Mouse (Mus musculus) activated CD4-positive, CD25-positive, alpha-beta regulatory T cell, adult 4 months (primary cell): ENCODE data around the gene Dnmt3a. TPM values are rescaled to one million over a fixed set of nuclear protein-coding genes. Genes with fewer than 3 reads are reported as not detected.

ENCODE experiments used
- ATAC-seq: one replicate; pipeline ENCODE4 v1.8.0; 2017
- polyA plus RNA-seq, 2 experiments: library from polyadenylated mRNA; unstranded; fragments of 100-300 nt; shearing (Covaris generic); gene quantifications; one replicate each; pipeline ENCODE4 v1.2.1; 2017

The Dnmt3a gene
- polyA plus RNA-seq, 2 experiments from 2014 or later, result 17.9 to 22.9 TPM

DNA sequence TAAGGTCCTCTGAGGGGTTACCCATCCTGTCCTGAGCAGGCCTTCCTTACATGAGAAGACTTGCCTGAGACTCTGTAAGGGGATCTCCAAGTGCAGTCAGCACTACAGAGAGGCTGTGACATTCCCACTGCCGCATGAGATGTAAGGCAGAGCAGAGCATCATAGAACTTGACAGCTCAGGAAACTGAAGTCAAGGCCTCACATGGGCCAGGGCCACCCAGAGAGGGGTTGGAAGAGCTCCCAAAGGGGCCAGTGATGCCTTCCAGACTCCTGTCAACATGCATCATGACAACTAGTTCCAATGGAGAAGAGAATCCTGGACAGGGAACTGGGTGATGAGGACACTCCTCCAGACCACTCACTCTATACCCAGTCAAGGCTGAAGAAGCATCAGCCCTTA is 18.3 kb upstream of the Dnmt3a start:
- ATAC-seq, result no peak

- no peak for ATAC-seq
Observed at GRCm38 (mm10) chr12:3788421-3789051, 17.3 kb upstream of the Dnmt3a start.

- ATAC-seq, result no peak
Observed at GRCm38 (mm10) chr12:3789626-3790185, 16.1 kb upstream of the Dnmt3a start.

DNA sequence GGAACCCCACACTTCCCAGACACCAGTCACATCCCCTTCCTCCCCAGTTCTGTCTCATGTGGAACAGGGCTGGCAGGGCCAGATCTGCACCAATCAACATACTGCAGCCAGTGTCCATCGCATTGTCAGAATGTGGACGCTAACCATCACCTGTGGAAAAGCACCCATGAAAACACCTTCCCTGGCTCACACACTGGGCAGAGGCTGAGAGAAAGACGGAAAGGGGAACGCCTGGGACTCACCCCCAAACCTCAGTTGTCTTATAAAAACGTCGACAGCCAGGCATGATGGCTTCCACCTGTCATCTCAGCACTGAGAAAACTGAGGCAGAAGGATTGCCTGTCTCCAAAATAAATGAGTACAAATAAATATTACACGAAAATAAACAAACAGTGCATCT is 14.6 kb upstream of the Dnmt3a start:
- peak; percentile 11 for ATAC-seq

DNA sequence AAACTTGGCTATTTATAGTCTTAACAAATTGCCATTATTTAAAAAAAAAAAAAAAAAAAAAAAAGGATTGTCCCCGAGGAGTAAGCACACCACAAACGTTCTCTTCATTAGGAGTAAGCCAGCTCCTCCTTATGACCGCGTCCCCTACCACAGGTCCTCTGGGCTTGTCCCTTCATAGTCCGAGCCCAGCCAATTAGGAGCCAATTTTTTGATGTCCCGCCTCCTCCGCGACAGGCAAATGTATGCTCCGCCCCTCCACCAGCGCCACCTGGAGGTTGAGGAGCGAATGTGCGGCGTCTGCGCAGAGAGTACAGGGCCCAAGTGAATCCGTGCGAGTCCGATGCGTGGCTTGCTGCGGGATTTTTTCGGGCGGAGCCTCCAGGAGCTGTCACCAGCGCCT is 14.1 kb upstream of the Dnmt3a start:
- ATAC-seq, result peak; percentile 96

- no peak for ATAC-seq
Observed at GRCm38 (mm10) chr12:3792248-3792647, 13.6 kb upstream of the Dnmt3a start.

DNA sequence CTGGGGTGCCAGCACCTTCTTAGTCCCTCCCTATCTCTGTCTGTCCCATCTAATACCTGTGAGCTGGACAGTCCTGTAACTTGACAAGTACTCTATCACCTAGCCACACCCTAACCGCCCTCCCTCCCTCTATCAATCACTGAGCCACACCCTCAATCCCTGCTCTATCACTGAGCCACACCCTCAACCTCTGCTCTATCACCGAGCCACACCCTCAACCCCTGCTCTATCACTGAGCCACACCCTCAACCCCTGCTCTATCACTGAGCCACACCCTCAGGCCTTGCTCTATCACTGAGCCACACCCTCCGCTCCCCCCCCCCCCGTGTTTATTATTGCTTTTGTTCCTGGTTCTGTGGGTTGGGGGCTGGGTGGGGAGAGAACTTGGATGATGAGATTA is 10.2 kb upstream of the Dnmt3a start:
- no peak for ATAC-seq

DNA sequence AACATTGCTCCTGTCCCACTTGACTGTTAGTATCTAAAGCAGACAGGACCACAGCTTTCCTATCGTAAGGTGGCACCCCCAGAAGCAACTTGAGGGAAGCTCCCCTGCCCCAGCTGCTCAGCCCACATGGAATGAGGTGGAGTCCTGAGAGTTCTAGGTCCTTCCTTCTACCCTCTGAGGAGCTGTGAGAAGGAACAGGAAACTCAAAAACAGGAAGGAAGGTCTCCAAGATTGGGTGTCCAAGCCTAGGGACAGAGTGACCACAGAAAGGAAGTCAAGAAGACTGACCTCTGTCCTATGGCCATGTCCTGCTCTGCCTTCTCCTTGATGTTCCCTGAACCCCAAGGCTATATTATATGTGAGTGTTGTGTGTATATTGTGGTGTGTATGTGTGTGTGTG is 6.3 kb upstream of the Dnmt3a start:
- no peak for ATAC-seq

- ATAC-seq, result peak; percentile 90
Observed at GRCm38 (mm10) chr12:3806271-3806684, 471 bp downstream of the Dnmt3a start.

GRCm38 (mm10) chr12:3806703-3807547 is 1.1 kb downstream of the Dnmt3a start:
- peak; percentile 30 for ATAC-seq

DNA sequence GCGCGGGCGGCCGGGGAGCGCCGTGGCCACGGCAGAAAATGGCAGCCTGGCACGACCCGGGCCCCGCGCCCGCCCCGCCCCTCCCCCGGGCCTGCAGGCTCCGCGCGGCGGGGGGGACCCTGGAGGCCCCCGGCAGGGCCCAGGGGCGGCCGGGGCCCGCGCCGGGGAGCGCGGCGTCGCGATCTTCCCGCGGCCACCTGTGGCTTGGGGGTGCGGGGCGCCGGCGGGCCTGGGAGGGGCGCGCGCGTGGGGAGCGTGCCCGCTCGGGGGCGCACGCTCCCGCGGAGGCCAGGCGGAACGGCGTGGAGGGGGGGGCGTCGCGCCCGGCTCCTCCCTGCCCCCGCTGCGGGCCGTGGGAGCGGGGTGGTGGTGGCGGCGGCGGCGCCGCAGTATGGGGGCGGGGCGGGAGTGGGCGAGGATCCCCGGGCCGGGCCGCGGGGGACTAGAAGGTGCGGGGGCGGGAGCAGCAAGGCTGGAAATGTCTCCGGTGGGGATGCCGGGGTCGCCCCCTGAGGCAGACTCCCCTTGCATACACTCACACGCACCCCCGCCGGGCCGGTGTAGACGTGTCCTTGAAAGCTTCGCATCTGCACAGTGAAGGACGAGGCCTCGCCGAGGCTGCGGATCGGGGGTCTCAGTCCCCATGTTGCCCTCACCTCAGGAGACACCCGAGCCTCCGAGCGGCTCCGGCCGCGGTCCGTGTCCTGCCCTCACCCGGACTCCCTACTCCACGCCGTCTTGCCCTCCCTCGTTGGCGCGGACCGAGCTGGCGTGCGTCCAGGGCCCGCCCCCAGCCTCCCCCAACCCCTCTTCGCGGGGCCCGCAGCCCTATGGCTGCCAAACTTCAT is 2.0 kb downstream of the Dnmt3a start:
- no peak for ATAC-seq

DNA sequence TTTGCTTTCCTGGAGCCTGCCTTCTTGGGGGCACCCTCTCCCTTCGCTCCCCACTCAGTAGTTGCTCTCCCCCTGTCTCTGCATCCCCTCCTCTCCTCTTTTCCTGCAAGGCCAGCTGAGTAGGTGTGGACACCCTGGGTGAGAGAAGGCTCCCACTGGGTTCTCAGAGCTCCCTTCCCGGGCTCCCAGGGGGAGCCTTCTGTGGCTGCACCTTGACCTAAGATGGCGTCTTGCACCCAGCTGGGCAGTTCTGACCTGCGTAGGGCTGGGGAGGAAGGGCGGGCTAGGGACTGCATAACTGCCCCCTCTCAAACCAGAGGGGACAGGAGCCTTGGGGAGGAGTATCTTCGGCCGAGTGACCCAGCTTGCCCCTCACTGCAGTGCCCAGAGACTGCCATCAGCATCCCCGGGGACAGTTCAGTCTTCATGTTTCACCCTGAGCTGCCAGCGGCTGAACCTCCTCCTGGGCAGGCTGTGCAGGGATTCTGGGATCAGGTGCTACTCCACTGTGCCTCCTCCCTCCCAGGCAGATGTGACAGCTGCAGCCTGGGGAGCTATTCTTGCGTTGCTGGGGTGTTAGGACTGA is 2.7 kb downstream of the Dnmt3a start:
- no peak for ATAC-seq

- ATAC-seq, result no peak
Observed at GRCm38 (mm10) chr12:3809520-3810180, 3.8 kb downstream of the Dnmt3a start.

DNA sequence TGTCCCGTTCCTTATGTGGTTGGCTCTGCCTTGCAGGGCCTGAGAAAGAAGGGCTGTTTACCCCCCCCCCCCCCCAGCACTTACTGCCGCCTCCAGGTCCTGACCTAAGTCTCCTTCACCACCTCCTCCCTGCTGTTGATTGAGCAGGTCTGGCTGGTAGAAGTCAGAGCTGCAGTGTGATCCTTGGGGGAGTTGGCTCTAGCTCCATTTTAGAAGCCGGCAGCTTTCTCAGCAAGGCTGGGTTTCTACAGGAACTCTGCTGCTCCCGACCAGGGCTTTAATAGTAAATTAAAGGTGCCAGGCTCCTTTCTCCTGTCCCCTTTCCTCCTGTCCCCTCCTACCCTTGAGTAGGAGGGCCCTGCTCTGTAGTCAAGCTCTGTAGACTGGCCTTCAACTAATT is 4.6 kb downstream of the Dnmt3a start:
- no peak for ATAC-seq

- ATAC-seq, result no peak
Observed at GRCm38 (mm10) chr12:3811596-3811995, 5.8 kb downstream of the Dnmt3a start.

- no peak for ATAC-seq
Observed at GRCm38 (mm10) chr12:3812251-3812650, 6.4 kb downstream of the Dnmt3a start.

DNA sequence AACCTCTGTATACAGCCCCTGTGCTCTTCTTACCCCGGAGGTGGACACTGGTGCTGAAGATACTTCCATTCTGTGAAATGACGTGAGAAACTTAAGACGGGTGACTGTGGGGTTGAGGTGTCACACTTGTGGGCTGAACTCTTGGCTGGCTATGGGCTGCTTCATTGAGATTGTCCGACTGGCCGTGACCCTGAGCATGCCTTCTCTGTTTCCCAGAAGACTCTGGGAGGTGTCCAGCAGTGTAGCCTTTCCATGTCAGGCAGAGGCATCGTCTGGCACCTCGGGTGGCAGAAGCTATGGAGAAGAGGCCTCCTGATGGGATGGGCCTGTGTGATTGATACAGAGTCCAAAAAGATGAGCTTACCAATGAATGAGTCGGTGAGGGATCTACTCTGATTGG is 7.3 kb downstream of the Dnmt3a start:
- ATAC-seq, result no peak

- ATAC-seq, result no peak
Observed at GRCm38 (mm10) chr12:3815386-3815785, 9.6 kb downstream of the Dnmt3a start.

DNA sequence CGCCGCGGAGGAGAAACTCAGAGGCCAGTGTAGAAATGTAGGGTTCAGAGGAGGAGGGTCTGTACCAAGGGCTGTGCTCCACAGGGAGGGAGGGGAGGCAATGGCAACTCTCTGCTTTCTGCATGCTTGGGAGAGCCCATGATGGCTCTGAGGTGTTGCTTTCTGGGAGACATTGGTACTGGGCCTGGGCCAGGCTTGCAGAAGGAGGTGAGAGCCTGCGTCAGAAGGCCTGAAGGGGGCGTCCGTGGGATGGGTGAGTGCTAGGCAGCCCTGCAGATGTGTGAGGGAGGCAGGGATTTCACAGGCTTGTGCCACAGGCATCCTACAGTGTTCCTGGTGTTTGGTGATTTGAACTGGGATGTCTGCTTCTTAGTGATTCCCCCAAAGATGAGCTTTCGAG is 11.2 kb downstream of the Dnmt3a start:
- ATAC-seq, result no peak

- no peak for ATAC-seq
Observed at GRCm38 (mm10) chr12:3817566-3817965, 11.8 kb downstream of the Dnmt3a start.

GRCm38 (mm10) chr12:3819899-3820298 is 14.1 kb downstream of the Dnmt3a start:
- ATAC-seq, result no peak

GRCm38 (mm10) chr12:3823408-3823807 is 17.6 kb downstream of the Dnmt3a start:
- peak; percentile 50 for ATAC-seq
